Mouse (Mus musculus) layer of hippocampus, adult 2 months (tissue): ENCODE results near the gene Lrrd1. TPM values are rescaled to one million over a fixed set of nuclear protein-coding genes. Genes with fewer than 3 reads are reported as not detected.
"Not testable (repeated sequence)": the region's sequence is repeated elsewhere in the genome, so short reads cannot be mapped to it uniquely, and the experiment has no call there.

Source experiments
- DNase-seq, 2 experiments: peaks; one replicate each; pipeline ENCODE4 v3.0.0; 2022; ENCODE audit warnings: low spot score in 2 of 2
- H3K27ac ChIP-seq: fragments of 200-600 bp; 2 replicates; pipeline ENCODE4 v1.8.1; 2022
- H3K4me3 ChIP-seq: fragments of 200-600 bp; 2 replicates; pipeline ENCODE4 v1.8.1; 2022; ENCODE audit warnings: mild to moderate bottlenecking
- CTCF ChIP-seq: fragments of 200-600 bp; conservative IDR thresholded peaks from 2 replicates; pipeline ENCODE4 v1.8.1; 2022; ENCODE audit warnings: antibody characterized with exemption, mild to moderate bottlenecking, moderate library complexity
- long read RNA-seq, 2 experiments: library from polyadenylated mRNA; stranded (forward); transcript quantifications; one replicate each; pipeline ENCODE4 v2.0.0; 2021; ENCODE audit warnings: borderline mapping rate in 2 of 2
- total RNA-seq, 2 experiments: library from RNA; stranded (reverse); gene quantifications; 2 replicates each; pipeline ENCODE4 v1.2.3; 2021

The Lrrd1 gene
- under 1 TPM in 1 of 2 experiments, not detected in 1; 0.31 TPM for total RNA-seq
- long read RNA-seq, experiment 1, partial matches to known transcripts: 0 of 1 reads
- long read RNA-seq, experiment 1, other reads (novel, unspliced or antisense): 1 of 1 reads
- long read RNA-seq, experiment 2, partial matches to known transcripts: 0 of 1 reads
- long read RNA-seq, experiment 2, other reads (novel, unspliced or antisense): 1 of 1 reads

DNA sequence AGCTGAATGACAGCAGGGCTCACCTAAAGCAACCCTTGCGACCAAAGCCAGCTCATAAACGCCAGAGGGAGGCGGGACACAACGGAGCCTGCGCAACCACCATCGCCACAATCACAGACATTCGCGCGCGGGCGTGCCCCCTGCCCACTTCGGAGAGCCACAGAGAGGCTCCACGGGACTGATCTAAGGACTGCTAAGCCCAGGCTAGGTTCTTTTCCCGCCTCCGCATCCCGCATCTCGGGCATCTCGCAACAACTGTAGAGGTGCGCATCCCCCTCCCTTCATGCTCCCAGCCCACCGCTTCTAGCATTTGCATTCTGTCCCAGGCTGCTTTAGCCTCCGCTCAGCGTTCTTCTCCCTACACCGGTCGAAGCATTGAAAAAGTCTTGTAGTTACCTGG, at the start of gene Lrrd1:
TSS of gene Lrrd1 (plus strand) at position 148 of the 400 bp plus-strand sequence.
- H3K27ac ChIP-seq: no peak within 1 kb of the TSS
- DNase-seq: peak in 1 of 2 experiments; percentile 2
- TF ChIP-seq CTCF: no peak
- H3K4me3 ChIP-seq: peak within 1 kb of the TSS; percentile 48

DNA sequence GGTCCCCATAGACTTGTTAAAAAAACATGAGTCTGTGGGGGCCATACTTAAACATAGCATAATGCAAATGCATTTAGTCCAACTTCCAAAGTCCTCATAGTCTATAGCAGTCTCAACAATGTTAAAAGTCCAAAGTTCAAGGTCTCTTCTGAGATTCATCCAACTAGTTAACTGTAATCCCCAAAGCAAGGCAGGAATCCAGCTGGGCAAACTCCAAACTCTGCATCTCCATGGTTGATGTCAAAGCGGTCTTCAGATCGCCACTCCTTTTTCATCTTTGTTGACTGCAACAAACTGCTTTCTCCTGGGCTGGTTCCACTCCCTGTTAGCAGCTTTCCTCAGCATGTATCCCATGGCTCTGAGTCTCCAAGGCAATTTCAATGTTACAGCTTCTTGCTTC, 47.9 kb upstream of the Lrrd1 start:
- not testable (repeated sequence) for H3K4me3 ChIP-seq, DNase-seq, H3K27ac ChIP-seq

DNA sequence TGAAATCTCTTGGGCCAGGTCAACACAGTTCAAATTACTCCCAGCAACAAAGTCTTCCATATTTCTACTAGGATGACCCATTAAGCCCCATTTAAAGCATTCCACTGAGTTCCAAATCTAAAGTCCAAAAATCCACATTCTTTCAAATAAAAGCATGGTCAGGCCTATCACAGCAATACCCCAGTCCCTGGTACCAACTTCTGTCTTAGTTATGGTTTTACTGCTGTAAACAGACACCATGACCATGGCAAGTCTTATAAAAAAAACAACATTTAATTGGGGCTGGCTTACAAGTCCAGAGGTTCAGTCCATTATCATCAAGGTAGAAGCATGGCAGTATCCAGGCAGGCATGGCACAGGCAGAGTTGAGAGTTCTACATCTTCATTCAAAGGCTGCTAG, 46.3 kb upstream of the Lrrd1 start:
- not testable (repeated sequence) for H3K27ac ChIP-seq, DNase-seq, H3K4me3 ChIP-seq

DNA sequence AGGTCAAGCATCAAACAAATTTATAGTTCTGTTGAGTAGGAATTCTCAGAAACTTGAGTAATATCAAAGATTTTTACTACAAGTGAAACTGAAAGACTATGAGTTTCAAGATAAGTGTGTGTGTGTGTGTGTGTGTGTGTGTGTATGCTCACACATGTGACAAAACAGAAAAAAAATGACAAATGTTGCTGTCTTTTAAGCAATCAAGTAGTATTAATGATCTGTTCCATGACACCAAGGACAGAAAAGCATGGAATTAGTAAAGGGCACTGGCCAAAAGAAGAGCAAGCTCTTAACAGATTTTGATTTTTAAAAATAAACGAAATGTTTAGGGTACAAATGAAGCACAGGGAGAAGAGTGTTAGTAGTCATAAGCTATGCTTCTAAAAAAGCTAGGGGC, 44.9 kb upstream of the Lrrd1 start:
- no peak for TF ChIP-seq CTCF

DNA sequence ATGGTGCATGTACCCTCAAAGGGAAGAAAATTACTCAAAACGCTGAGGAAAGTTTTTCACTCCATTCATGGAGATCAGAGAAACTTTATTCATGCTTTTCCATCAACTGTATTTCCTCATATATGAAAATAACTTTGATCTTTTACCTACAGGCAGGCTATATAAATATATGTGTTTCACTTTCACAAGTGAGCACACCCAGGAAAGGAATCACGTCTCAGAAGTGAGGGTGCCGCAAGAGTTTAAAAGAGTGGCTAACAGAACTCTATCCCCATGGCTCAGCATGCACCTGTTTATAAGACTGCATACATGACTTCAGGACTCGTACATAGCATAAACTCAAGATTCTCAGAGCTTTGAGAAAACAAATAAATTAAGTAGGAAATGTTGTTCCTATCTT, 44.1 kb upstream of the Lrrd1 start:
- Histone ChIP-seq H3K4me3 (peak overlapping the region; percentile 87; the same call in 1 of the 2 replicates), H3K27ac (no peak overlapping the region)
- TF ChIP-seq CTCF: no peak
- DNase-seq: no peak

More for the DNA sequence above, 44.9 kb upstream of the Lrrd1 start:
- Histone ChIP-seq H3K4me3 (no peak overlapping the region), H3K27ac (no peak overlapping the region)
- no peak for DNase-seq

DNA sequence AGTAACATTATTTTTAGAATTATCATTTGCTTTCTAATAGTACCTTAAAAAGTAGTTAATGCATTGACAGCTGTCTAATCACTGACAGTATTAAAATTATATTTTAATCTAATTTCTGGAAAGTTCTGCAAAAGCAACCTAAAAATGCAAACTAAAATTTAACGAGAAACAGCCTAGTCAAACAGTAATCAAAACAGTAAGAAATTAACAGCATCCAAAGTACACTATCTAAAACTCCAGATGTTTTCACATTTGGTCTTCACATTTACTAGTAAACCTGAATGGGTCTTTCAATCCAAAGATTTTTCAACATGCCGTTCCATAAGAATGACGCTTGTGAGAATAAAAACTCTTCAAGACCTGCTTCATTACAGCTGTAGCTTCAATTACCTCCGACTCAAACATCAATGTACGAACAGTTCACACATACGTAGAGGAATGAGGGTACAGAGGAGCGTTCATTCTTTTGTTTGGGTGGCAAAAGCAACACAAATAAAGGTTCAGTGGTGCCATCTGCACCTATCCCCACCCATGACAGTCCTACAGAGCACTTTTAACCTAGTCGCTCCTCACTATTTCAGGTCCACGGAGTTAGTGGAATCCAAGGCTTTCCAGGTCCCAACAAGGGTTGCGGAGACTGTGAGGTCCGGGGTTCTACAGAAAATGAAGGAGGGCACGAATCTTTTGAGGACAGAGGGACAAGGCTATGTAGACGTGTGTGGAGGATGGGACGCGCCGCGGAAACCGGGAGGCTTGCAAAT, 43.1 kb upstream of the Lrrd1 start:
- Histone ChIP-seq H3K4me3 (peak overlapping the region; percentile 87), H3K27ac (peak overlapping the region; percentile 94)
- TF ChIP-seq CTCF: no peak
- no peak for DNase-seq

DNA sequence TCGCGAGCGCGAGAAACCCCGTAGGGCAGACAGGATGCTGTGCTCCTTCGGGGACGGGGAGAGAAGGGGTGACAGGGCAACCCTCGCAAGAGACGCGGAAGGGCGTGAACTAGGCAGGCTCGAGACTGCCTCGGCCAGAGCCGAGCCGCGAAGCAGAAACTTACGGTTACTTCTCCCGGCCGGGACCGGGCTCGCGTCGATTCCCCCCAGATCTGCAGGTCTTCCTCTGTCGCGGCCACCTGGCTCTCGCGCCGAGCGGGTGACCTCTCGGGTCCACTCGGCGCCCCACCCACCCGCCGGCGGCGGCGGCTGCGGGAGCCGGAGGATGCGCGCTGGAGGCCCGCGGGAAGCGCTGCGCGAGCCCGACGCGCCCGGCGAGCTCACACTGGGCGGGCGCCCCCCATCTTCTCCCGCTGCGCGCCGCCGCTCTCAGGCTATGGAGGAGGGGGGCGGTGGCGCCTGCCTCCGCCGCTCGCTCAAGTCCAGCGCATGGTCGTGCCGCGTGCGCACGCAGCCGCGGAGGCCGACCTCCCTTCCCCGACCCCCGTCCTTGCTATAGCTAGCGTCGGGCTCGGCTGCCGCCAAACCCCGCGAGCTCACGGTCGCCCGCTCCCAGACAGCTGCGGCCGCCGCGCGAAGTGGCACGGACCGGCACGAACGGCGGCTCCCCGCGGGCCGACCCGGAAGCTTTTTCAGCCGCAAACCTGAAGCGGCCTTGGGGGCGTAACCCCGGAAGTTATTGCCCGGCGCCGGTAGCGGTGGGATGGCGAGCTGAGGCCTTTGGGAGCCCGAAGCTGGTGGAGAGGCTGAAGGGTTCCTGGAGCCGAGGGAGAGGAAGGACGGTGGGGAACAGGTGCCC, 42.3 kb upstream of the Lrrd1 start, which contains the start of the genes Ankib1 and Krit1:
TSS of gene Ankib1 (minus strand) at position 493 of the 859 bp plus-strand sequence.
TSS of gene Krit1 (plus strand) at position 752 of the 859 bp plus-strand sequence.
- TF ChIP-seq CTCF: peak; percentile 2; the same call in 1 of the 2 replicates
- peak within 1 kb of the TSS; percentile 94 for H3K27ac ChIP-seq
- H3K4me3 ChIP-seq: peak within 1 kb of the TSS; percentile 87
- peak; percentile 89 to 92 for DNase-seq

DNA sequence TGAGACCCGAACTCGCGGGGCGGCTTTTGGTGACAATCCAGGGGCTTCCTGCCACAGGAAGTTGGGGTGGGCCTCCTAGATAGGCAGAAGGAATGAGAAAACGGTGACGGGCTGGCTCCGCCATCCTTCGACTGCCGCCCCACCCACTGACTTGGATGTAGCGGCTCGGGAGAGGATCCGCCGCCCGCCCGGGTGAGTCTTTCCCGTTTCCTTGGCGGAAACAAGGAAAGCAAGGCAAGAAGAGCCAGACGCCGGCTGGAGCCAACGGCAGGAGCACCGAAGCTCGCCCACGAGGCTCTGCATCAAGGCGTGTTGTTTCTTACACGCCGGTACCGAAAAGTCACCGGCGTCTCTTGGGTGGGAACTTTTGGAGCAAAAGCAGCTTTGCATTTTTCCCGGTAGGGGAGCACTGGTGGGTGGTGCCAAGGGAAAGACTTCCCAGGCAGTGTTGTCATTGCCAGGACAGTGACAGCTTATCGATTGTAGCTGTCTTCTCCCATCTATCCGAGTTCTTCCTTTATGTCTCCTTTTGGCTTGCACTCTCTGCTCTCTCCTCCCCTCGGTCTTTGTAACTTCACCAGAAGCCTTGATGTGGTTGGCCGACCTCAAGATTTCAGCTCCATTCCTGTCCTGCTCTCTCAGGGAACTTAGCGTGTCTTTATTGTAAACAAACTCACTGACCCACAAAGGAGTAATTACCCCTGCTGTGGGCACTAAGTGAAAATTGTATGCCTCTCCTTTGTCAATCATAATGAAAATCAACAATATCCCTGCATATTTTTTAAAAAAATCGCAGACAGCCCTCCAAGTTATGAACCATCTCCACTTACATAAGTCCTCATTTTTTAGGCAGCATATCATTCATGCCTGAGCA, 41.4 kb upstream of the Lrrd1 start:
- peak overlapping the region; percentile 94 for H3K27ac ChIP-seq
- peak; percentile 32 for TF ChIP-seq CTCF
- DNase-seq: peak; percentile 13 to 42
- H3K4me3 ChIP-seq: peak overlapping the region; percentile 87

DNA sequence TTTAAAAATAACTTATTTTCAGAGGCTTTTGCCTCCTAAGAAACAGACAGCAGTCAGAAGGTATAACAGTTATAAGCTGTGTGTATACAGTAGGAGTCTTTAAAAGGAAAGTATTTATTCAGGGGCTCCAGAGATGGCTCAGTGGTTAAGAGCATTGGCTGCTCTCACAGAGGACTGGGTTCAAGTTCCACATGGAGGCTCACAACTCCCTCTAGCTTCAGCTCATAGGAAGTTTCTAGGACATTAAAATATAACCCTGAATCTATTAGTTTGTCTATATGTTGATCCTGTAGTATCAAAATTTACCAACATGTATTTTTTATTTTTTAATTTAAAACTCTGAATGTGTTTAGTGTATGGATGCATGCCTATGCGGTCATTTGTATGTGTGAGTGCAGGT, 36.5 kb upstream of the Lrrd1 start:
- Histone ChIP-seq H3K27ac (no peak overlapping the region), H3K4me3 (no peak overlapping the region)
- no peak for DNase-seq
- TF ChIP-seq CTCF: peak; percentile 63

DNA sequence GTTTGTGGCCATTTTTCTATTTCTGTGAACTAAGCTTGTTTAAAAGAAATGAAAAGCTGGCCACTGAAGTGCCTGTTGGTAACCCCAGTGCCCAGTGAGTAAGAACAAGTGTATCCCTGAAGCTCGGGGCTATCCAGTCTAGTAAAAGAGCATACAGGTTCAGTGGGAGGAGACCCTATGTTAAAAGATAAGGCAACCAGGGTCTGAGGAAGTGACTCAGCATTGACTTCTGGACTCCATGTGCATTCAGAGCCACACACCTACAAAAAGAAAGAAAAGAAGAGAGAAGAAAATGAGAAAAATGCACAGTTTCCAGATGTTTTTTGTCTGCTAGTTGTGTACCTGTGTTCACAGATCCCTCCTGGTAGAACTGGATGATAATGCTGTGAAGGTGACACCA, 10.9 kb upstream of the Lrrd1 start:
- DNase-seq: no peak
- TF ChIP-seq CTCF: no peak
- H3K27ac ChIP-seq: no peak overlapping the region
- H3K4me3 ChIP-seq: no peak overlapping the region

DNA sequence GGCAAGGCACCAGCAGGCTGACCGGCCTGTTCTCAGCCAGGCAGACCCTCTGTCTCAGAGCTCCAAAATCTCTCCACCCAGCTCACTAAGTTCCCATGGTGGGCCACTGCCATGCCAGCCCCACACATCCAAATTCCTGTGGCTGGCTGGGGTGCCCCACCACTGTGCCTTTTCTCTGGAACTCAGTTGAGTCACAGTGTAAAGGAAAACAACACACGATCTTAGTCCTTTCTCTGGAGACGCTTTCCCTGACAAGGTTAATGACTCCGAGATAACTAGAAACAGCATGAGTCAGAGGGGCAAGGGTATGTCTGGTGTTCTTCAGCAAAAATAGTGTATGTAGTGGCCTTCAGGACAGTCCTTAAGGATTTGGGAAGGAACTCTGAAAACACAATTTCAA, 25.2 kb downstream of the Lrrd1 start:
- H3K4me3 ChIP-seq: no peak overlapping the region
- H3K27ac ChIP-seq: no peak overlapping the region
- TF ChIP-seq CTCF: no peak
- no peak for DNase-seq

DNA sequence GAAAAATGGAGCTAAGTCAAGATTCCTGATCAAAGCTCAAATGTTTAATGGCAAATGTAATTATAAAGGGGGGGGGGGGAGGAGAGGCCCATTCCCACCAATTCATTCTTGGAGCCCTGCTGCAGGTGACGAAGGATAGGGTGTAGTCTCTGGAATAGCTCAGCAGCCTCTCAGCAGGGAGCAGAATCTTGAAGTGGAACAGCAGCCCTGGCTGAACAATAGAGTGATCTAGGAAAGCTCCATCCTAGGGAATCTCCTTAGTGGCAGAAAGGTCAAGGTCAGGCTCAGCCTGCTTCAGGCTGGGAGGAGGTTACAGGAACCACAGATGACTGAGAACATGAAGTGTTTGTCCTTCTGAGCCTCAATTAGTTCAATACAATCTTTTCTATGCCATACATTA, 27.4 kb downstream of the Lrrd1 start:
- TF ChIP-seq CTCF: no peak
- Histone ChIP-seq H3K27ac (no peak overlapping the region), H3K4me3 (no peak overlapping the region)
- no peak for DNase-seq
